Mouse (Mus musculus) cerebellum, adult 2 months (tissue): Measurements from ENCODE around the gene Clint1. TPM values are rescaled to one million over a fixed set of nuclear protein-coding genes. Genes with fewer than 3 reads are reported as not detected.

Experiments used
- DNase-seq, 2 experiments: peaks; one replicate each; pipeline ENCODE4 v3.0.0; 2021
- H3K27ac ChIP-seq: fragments of 200-500 bp; 2 replicates; pipeline ENCODE4 v1.5.1; 2012; ENCODE audit warnings: low read length, control low read depth, inconsistent platforms; ENCODE audit not compliant: insufficient read depth
- H3K27me3 ChIP-seq: fragments of 200-500 bp; 2 replicates; pipeline ENCODE4 v1.6.1; 2012; ENCODE audit warnings: inconsistent platforms, mild to moderate bottlenecking, low read length, moderate library complexity; ENCODE audit not compliant: control insufficient read depth, insufficient read depth
- H3K4me1 ChIP-seq: fragments of 200-500 bp; 2 replicates; pipeline ENCODE4 v1.6.1; 2011; ENCODE audit warnings: low read length; ENCODE audit not compliant: control insufficient read depth, insufficient read depth
- H3K4me3 ChIP-seq: fragments of 200-500 bp; replicated peaks from 2 replicates; pipeline ENCODE3; 2011; ENCODE audit warnings: mild to moderate bottlenecking, low read depth, low read length, control low read depth; ENCODE audit not compliant: insufficient read depth
- CTCF ChIP-seq: fragments of 200-500 bp; IDR thresholded peaks from 2 replicates; pipeline ENCODE4 v1.5.1; 2011; ENCODE audit warnings: low read depth, mild to moderate bottlenecking, control low read depth, low read length, moderate library complexity, borderline replicate concordance; ENCODE audit not compliant: insufficient read depth
- POLR2A ChIP-seq: fragments of 200-500 bp; IDR thresholded peaks from 2 replicates; pipeline ENCODE4 v1.6.1; 2011; ENCODE audit warnings: low read length, control low read depth, borderline replicate concordance; ENCODE audit not compliant: insufficient read depth
- WGBS: fragments of 180-500 bp; shearing (Covaris S2); methylation state at CpG from one replicate; pipeline ENCODE4 v1.1.7; 2018; 5-methylcytosine and 5-hydroxymethylcytosine counted together
- polyA plus RNA-seq: library from polyadenylated mRNA; depleted of rRNA; stranded (reverse); fragments of >200 nt; gene quantifications from 2 replicates; pipeline ENCODE4 v1.2.3, GENCODE M21; 2012

The Clint1 gene
- polyA plus RNA-seq, 1 experiment, result 41.4 TPM

GRCm38 (mm10) chr11:45886596-45886995, 34.7 kb downstream of the Clint1 start:
- Histone ChIP-seq H3K27ac (no peak overlapping the region), H3K4me1 (no peaks in the 10 kb centered on the region), H3K4me3 (no peak overlapping the region), H3K27me3 (no peaks in the 10 kb centered on the region)
- WGBS, result 75% methylated on average over 5 of the region's 5 CpGs
- DNase-seq, result no peak
- TF ChIP-seq POLR2A, result no peak
- no peak for TF ChIP-seq CTCF

- Histone ChIP-seq H3K4me1 (no peaks in the 10 kb centered on the region), H3K27ac (no peak overlapping the region), H3K4me3 (no peak overlapping the region), H3K27me3 (no peaks in the 10 kb centered on the region)
- 80% methylated on average over 9 of the region's 9 CpGs for WGBS
- DNase-seq, result no peak
- TF ChIP-seq POLR2A (no peak), CTCF (no peak)
These were observed 36.7 kb downstream of the Clint1 start for GRCm38 (mm10) chr11:45888471-45889030.

GRCm38 (mm10) chr11:45889981-45890380, 38.1 kb downstream of the Clint1 start:
- TF ChIP-seq CTCF (no peak), POLR2A (no peak)
- Histone ChIP-seq H3K27ac (no peak overlapping the region), H3K4me1 (no peaks in the 10 kb centered on the region), H3K27me3 (no peaks in the 10 kb centered on the region), H3K4me3 (no peak overlapping the region)
- WGBS, result 88% methylated on average over 3 of the region's 3 CpGs
- no peak for DNase-seq

GRCm38 (mm10) chr11:45890423-45890822, 38.6 kb downstream of the Clint1 start:
- DNase-seq, result no peak
- Histone ChIP-seq H3K27ac (no peak overlapping the region), H3K27me3 (no peaks in the 10 kb centered on the region), H3K4me1 (no peaks in the 10 kb centered on the region), H3K4me3 (no peak overlapping the region)
- WGBS, result 90% methylated on average over 20 of the region's 20 CpGs
- TF ChIP-seq CTCF (no peak), POLR2A (no peak)

- Histone ChIP-seq H3K4me3 (no peak overlapping the region), H3K27me3 (no peaks in the 10 kb centered on the region), H3K27ac (no peak overlapping the region), H3K4me1 (no peaks in the 10 kb centered on the region)
- no peak for DNase-seq
- 91% methylated on average over 5 of the region's 5 CpGs for WGBS
- TF ChIP-seq CTCF (no peak), POLR2A (no peak)
These were observed 41.1 kb downstream of the Clint1 start for GRCm38 (mm10) chr11:45892861-45893360.

GRCm38 (mm10) chr11:45897392-45897791, 45.5 kb downstream of the Clint1 start:
- H3K27me3 ChIP-seq, result no peaks in the 10 kb centered on the region
- no peak for DNase-seq
- no peak for TF ChIP-seq POLR2A
- no peak for TF ChIP-seq CTCF
- H3K4me3 ChIP-seq, result no peak overlapping the region
- no peak overlapping the region for H3K27ac ChIP-seq
- 75% methylated on average over 2 of the region's 2 CpGs for WGBS
- H3K4me1 ChIP-seq, result no peaks in the 10 kb centered on the region

- no peak for DNase-seq
- WGBS, result 76% methylated on average over 11 of the region's 11 CpGs
- no peaks in the 10 kb centered on the region for H3K27me3 ChIP-seq
- no peak for TF ChIP-seq POLR2A
- no peaks in the 10 kb centered on the region for H3K4me1 ChIP-seq
- H3K27ac ChIP-seq, result no peak overlapping the region
- H3K4me3 ChIP-seq, result no peak overlapping the region
These were observed 48.6 kb downstream of the Clint1 start for GRCm38 (mm10) chr11:45900233-45901015.
